ENCODE assay signal across 26 mouse cellular contexts in genomic region chr1:121136284-121136683, GRCm38 (mm10).
"Had no signal": no experiment of that assay in that cellular context is flagged by ENCODE, and none has a peak within 500 bp of the region (broad histone marks: within the 10 kb centered on the region; RNA-seq: fewer than 3 reads in every experiment).

No protein-coding gene starts in this region.

- H3K27ac ChIP-seq: gastrocnemius, adult 2 months; heart, embryonic 13.5 days; heart, embryonic 15.5 days; hindbrain, embryonic 13.5 days; hindbrain, embryonic 15.5 days; hindbrain, postnatal 0 days; kidney, embryonic 15.5 days; kidney, postnatal 0 days; limb, embryonic 13.5 days; limb, embryonic 15.5 days; liver, embryonic 12.5 days; liver, embryonic 14.5 days had no signal

- H3K27me3 ChIP-seq: heart, embryonic 13.5 days; heart, embryonic 15.5 days; hindbrain, embryonic 13.5 days; hindbrain, embryonic 15.5 days; kidney, embryonic 15.5 days; limb, embryonic 15.5 days; liver, embryonic 12.5 days had no signal

- H3K9ac ChIP-seq: heart, embryonic 13.5 days; heart, embryonic 15.5 days; hindbrain, embryonic 13.5 days; hindbrain, embryonic 15.5 days; kidney, embryonic 15.5 days; limb, embryonic 13.5 days; limb, embryonic 15.5 days; liver, embryonic 12.5 days; liver, embryonic 14.5 days had no signal

- DNase-seq: gastrocnemius, adult 2 months; gastrocnemius, postnatal 10 days; gastrocnemius, postnatal 25 days; heart, adult 18-20 months; heart, postnatal 14 days; heart, postnatal 36 days; kidney, adult 18-20 months; kidney, adult 8-10 months; kidney, postnatal 14 days; kidney, postnatal 36 days; layer of hippocampus, adult 9-11 months; layer of hippocampus, postnatal 36 days; left cerebral cortex, postnatal 4 days had no signal

- H3K4me2 ChIP-seq: heart, embryonic 11.5 days; heart, embryonic 13.5 days; heart, embryonic 15.5 days; hindbrain, embryonic 13.5 days; hindbrain, embryonic 15.5 days; kidney, embryonic 15.5 days; limb, embryonic 13.5 days; limb, embryonic 15.5 days; liver, embryonic 12.5 days had no signal

- H3K4me3 ChIP-seq: gastrocnemius, adult 2 months; heart, embryonic 13.5 days; heart, embryonic 15.5 days; hindbrain, embryonic 13.5 days; hindbrain, embryonic 15.5 days; kidney, embryonic 15.5 days; limb, embryonic 13.5 days; limb, embryonic 15.5 days; liver, embryonic 12.5 days had no signal

- H3K4me1 ChIP-seq: heart, embryonic 13.5 days; heart, embryonic 15.5 days; hindbrain, embryonic 13.5 days; hindbrain, embryonic 15.5 days; kidney, embryonic 15.5 days; limb, embryonic 13.5 days; limb, embryonic 15.5 days; liver, embryonic 12.5 days had no signal

- H3K9me3 ChIP-seq: heart, embryonic 13.5 days; heart, embryonic 15.5 days; hindbrain, embryonic 13.5 days; hindbrain, embryonic 15.5 days; kidney, embryonic 15.5 days; limb, embryonic 13.5 days; limb, embryonic 15.5 days; liver, embryonic 12.5 days had no signal

- ATAC-seq: hindbrain, postnatal 0 days; intestine, embryonic 16.5 days; liver, embryonic 12.5 days had no signal

- H3K36me3 ChIP-seq: heart, embryonic 13.5 days; heart, embryonic 15.5 days; hindbrain, embryonic 13.5 days; hindbrain, embryonic 15.5 days; kidney, embryonic 15.5 days; limb, embryonic 13.5 days; limb, embryonic 15.5 days; liver, embryonic 12.5 days had no signal
